Mouse (Mus musculus) brain, embryonic 14.5 days (tissue): ENCODE measurements around the gene Sumo1.

ENCODE experiments used
- CTCF ChIP-seq: fragments of 200-500 bp; IDR thresholded peaks from 2 replicates; pipeline ENCODE4 v1.5.1; 2012; ENCODE audit warnings: inconsistent platforms, mild to moderate bottlenecking, moderate library complexity, borderline replicate concordance; ENCODE audit not compliant: insufficient read depth, insufficient read length; ENCODE audit errors: extremely low read depth
- POLR2A ChIP-seq: fragments of 200-500 bp; IDR thresholded peaks from 2 replicates; pipeline ENCODE4 v1.6.1; 2012; ENCODE audit warnings: mild to moderate bottlenecking, inconsistent platforms, borderline replicate concordance; ENCODE audit not compliant: poor library complexity, insufficient read depth, insufficient read length, severe bottlenecking; ENCODE audit errors: extremely low read depth

GRCm38 (mm10) chr1:59669962-59670630, 538 bp downstream of the Sumo1 start:
- TF ChIP-seq CTCF (no peak), POLR2A (no peak)
